Mouse (Mus musculus) lung, embryonic 16.5 days (tissue): ENCODE measurements at regions not wholly inside any gene's neighbourhood (a gene's known extent, or its start where the extent isn't known, plus 50 kb on each side); places are given as distances from the start of the nearest gene placed in this dataset.
A peak's percentile ranks its signal among the peaks of the same experiment; 100 is the strongest.

Source experiments
- ATAC-seq: fragments of 200-750 bp; cut with Nextera tagmentation; 2 replicates; pipeline ENCODE4 v1.8.0; 2017; ENCODE audit warnings: low read depth, mild to moderate bottlenecking, moderate library complexity
- H3K27ac ChIP-seq: fragments of 300-500 bp; sonication (generic); 2 replicates; pipeline ENCODE4 v1.5.1; 2014; ENCODE audit warnings: mild to moderate bottlenecking, control low read depth, low read length
- H3K27me3 ChIP-seq: fragments of 300-500 bp; sonication (generic); 2 replicates; pipeline ENCODE4 v1.6.1; 2014; ENCODE audit warnings: low read depth, low read length, mixed read lengths; ENCODE audit not compliant: control insufficient read depth, insufficient read depth
- H3K36me3 ChIP-seq: fragments of 300-500 bp; sonication (generic); 2 replicates; pipeline ENCODE4 v1.6.1; 2014; ENCODE audit warnings: low read length; ENCODE audit not compliant: control insufficient read depth, insufficient read depth
- H3K4me1 ChIP-seq: fragments of 300-500 bp; sonication (generic); replicated peaks from 2 replicates; pipeline ENCODE4 v1.6.1; 2014; ENCODE audit warnings: low read length, mixed read lengths; ENCODE audit not compliant: control insufficient read depth, insufficient read depth
- H3K4me2 ChIP-seq: fragments of 300-500 bp; sonication (generic); 2 replicates; pipeline ENCODE4 v1.6.1; 2014; ENCODE audit warnings: low read depth, low read length, control low read depth
- H3K4me3 ChIP-seq: fragments of 300-500 bp; sonication (generic); 2 replicates; pipeline ENCODE4 v1.5.1; 2014; ENCODE audit warnings: mild to moderate bottlenecking, low read length, control low read depth
- H3K9ac ChIP-seq: fragments of 300-500 bp; sonication (generic); 2 replicates; pipeline ENCODE4 v1.6.1; 2014; ENCODE audit warnings: low read length, control low read depth
- H3K9me3 ChIP-seq: fragments of 300-500 bp; sonication (generic); 2 replicates; pipeline ENCODE4 v1.6.1; 2016; ENCODE audit warnings: low read length; ENCODE audit not compliant: control insufficient read depth
- WGBS: fragments of 180-500 bp; shearing (Covaris S2); extraction: QIAGEN DNeasy Blood & Tissue Kit; methylation state at CpG from one replicate; pipeline ENCODE4 v1.1.7; 2014; 5-methylcytosine and 5-hydroxymethylcytosine counted together

GRCm38 (mm10) chr2:67332211-67332610 lies 81.3 kb upstream of the Gm21830 start:
- ATAC-seq = peak; percentile 68
- H3K9ac ChIP-seq = no peak overlapping the region
- no peak overlapping the region for H3K4me3 ChIP-seq
- H3K36me3 ChIP-seq = no peaks in the 10 kb centered on the region
- no peaks in the 10 kb centered on the region for H3K27me3 ChIP-seq
- 27% methylated on average over 2 of the region's 2 CpGs for WGBS
- H3K4me2 ChIP-seq = no peak overlapping the region
- no peaks in the 10 kb centered on the region for H3K9me3 ChIP-seq
- H3K4me1 ChIP-seq = no peaks in the 10 kb centered on the region
- H3K27ac ChIP-seq = 0 out of 2 replicates have a peak overlapping the region, but pooled peaks have one; percentile 27

- Histone ChIP-seq H3K9me3 (no peaks in the 10 kb centered on the region), H3K27me3 (no peaks in the 10 kb centered on the region), H3K9ac (no peak overlapping the region), H3K4me1 (no peaks in the 10 kb centered on the region), H3K4me3 (no peak overlapping the region), H3K4me2 (no peak overlapping the region), H3K36me3 (no peaks in the 10 kb centered on the region), H3K27ac (no peak overlapping the region)
- no peak for ATAC-seq
- 80% methylated on average over 5 of the region's 5 CpGs for WGBS
These were observed 68.8 kb upstream of the Gm21830 start for GRCm38 (mm10) chr2:67344711-67345110.
